Mouse (Mus musculus): ENCODE results near the gene Pou3f1. TPM values are rescaled to one million over a fixed set of nuclear protein-coding genes. Genes with fewer than 3 reads are reported as not detected.

Gene Pou3f1
- total and polyA plus RNA-seq, 2 experiments from 2014 or later, result 4.8 to 6.3 TPM

DNA sequence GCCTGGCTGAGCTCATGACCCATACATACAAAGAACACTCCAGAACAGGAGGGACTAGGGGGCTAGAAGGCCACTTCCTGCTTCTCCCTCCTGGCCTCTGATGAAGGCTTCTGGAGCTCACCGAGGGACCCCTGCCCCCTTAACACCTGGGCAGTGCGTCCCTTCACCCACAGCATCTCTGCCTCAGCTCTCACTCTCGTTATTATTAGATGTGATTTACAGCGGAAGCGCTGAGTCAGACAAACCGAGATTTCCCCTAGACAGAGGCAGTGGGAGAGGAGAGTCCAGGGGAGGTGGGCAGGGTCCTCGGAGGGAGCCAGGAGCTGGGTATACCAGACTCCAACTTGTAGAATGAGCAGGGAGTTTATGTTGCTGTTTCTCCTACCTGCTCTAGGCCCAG lies 15.0 kb downstream of the Pou3f1 start:
- no peak for TF ChIP-seq CTCF (IDR thresholded peaks at IDR 0.05; ENCODE audit: low read depth)
- DNase-seq (ENCODE audit: low spot score), result no peak
- no peak overlapping the region for H3K27ac ChIP-seq

DNA sequence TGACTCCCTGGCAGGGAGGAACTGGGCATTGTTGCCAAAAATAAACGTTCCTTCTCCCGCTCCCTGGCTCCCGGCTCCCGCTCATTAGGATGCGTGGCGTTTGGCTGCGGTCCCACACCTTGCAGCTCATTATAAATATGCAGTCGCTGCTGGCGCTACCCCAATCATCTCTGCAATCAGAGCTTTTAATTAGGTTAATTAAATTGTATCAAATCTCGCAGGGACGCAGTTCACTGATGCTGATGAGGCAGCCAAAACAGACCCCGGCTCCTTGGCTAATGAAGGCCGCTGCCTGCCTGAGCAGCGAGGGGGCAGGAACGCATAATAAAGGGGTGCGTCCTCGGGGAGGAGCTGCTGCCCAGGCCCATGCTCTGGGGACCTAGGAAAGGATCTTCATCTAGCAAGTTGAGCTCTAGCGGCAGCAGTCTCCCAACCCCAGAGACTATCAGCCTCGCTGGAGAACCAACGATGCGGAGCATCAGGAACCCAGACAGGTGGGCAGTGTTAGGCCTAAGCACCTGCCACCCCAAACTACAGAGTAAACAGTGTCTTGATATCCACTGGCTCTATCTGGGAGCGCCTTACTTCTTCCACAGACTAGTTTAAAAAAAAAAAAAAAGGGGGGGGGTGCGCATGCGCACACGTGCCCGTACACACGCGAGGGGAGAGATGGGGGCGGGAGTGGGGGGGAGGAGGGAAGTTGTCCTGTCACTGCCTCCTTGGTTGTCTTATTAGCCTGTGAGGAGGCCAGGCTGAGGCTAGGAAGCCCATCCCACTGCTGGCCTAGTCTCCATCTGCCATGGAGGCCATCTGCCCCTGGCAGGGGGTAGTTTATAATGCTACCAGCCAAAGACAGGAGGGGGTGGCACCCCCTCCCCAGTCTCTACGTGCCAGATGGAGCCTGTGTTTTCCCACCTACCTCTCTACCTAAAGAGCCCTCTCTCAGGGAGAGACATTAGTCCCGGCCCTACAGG lies 16.0 kb downstream of the Pou3f1 start:
- 2% methylated on average over 27 of the region's 31 CpGs for WGBS
- Histone ChIP-seq H3K36me3 (ENCODE audit: insufficient read depth, low read length) (peaks cover under 1% of the 10 kb centered on the region; the same call in 1 of the 2 replicates), H3K4me3 (ENCODE audit: low read length) (peak overlapping the region; percentile 23), H3K4me2 (ENCODE audit: low read depth, low read length) (peak overlapping the region; percentile 57), H3K4me1 (ENCODE audit: insufficient read depth, low read length) (peaks cover 11% of the 10 kb centered on the region), H3K9me3 (ENCODE audit: low read length) (no peaks in the 10 kb centered on the region), H3K27me3 (ENCODE audit: insufficient read depth, low read length) (peaks cover 3% of the 10 kb centered on the region; the same call in 1 of the 2 replicates), H3K27ac (no peak overlapping the region), H3K9ac (replicated peaks; ENCODE audit: low read length) (peak overlapping the region; percentile 37; the same call in 1 of the 2 replicates)
- ATAC-seq, result peak; percentile 48
- peak; percentile 44; the same call in 1 of the 2 replicates for TF ChIP-seq CTCF (IDR thresholded peaks at IDR 0.05; ENCODE audit: low read depth)
- peak; percentile 85 for DNase-seq (ENCODE audit: low spot score)

More for the DNA sequence above, 15.0 kb downstream of the Pou3f1 start:
- H3K9me3 ChIP-seq (ENCODE audit: low read length), result no peaks in the 10 kb centered on the region
- H3K9ac ChIP-seq (replicated peaks; ENCODE audit: low read length), result no peak overlapping the region
- H3K36me3 ChIP-seq (ENCODE audit: insufficient read depth, low read length), result no peaks in the 10 kb centered on the region
- ATAC-seq, result no peak
- WGBS, result 30% methylated on average over 7 of the region's 7 CpGs
- H3K4me3 ChIP-seq (ENCODE audit: low read length), result no peak overlapping the region
- H3K4me2 ChIP-seq (ENCODE audit: low read depth, low read length), result peak overlapping the region; percentile 57
- peaks cover 13% of the 10 kb centered on the region; the same call in 1 of the 2 replicates for H3K27me3 ChIP-seq (ENCODE audit: insufficient read depth, low read length)
- H3K4me1 ChIP-seq (ENCODE audit: insufficient read depth, low read length), result peaks cover 11% of the 10 kb centered on the region

DNA sequence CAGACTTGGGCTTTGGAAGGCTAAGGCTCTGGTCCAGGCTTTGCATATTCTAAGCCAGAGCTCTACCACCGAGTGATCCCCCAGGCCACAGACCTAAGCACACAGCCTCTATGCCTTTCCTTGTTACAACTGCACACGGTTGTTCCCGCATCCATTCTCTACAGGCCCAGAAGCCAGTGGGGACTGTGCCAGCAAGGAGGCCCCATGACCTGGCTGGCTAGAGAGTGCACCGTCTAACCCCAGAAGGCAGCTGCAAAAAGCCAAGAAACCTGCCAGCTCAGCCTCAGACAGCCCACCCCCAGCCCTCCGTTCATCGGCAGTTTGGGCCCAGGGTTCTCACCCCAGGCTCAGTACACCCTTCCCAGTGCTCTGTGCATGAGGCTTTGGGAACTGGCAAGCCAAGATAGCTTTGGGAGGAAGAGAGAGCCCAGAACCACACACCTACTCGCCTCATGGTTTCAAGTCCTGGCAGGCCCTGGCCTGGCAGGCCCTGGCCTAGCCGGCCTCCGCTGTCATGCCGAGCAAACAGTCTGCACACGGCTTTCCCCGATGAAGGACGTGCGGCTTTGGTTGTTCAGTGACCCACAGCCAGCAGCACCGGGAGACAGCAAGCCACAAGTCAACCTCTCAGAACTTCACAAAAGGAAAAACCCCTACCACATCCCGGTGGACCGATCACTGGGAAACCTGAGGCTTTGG lies 17.9 kb downstream of the Pou3f1 start:
- WGBS, result 33% methylated on average over 17 of the region's 17 CpGs
- Histone ChIP-seq H3K27ac (no peak overlapping the region), H3K4me1 (ENCODE audit: insufficient read depth, low read length) (peaks cover 11% of the 10 kb centered on the region), H3K4me3 (ENCODE audit: low read length) (no peak overlapping the region), H3K9me3 (ENCODE audit: low read length) (no peaks in the 10 kb centered on the region), H3K27me3 (ENCODE audit: insufficient read depth, low read length) (no peaks in the 10 kb centered on the region), H3K9ac (replicated peaks; ENCODE audit: low read length) (no peak overlapping the region), H3K36me3 (ENCODE audit: insufficient read depth, low read length) (peaks cover 17% of the 10 kb centered on the region; the same call in 1 of the 2 replicates), H3K4me2 (ENCODE audit: low read depth, low read length) (no peak overlapping the region)
- DNase-seq (ENCODE audit: low spot score) (no peak), ATAC-seq (0 out of 2 replicates have a peak, but pooled peaks have one; percentile 17)
- no peak for TF ChIP-seq CTCF (IDR thresholded peaks at IDR 0.05; ENCODE audit: low read depth)

DNA sequence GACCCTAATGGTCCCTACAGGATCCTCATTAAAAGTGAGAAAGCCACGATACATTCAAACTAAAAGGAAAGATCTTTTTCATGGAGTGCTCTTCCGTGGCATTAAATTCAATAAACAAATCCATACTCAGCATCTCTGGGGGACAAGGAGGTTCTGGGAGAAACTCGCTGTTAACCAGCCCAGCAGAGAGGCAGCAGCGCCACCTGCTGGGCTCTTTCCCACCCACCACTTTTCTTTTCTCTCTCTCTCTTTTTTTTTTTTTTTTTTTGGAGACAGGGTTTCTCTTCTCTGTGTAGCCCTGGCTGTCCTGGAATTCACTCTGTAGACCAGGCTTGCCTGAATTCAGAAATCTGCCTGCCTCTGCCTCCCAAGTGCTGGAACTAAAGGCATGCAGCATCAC lies 18.4 kb downstream of the Pou3f1 start:
- no peak overlapping the region for H3K4me2 ChIP-seq (ENCODE audit: low read depth, low read length)
- no peak overlapping the region for H3K27ac ChIP-seq
- TF ChIP-seq CTCF (IDR thresholded peaks at IDR 0.05; ENCODE audit: low read depth), result peak; percentile 89
- peaks cover 20% of the 10 kb centered on the region; the same call in 1 of the 2 replicates for H3K36me3 ChIP-seq (ENCODE audit: insufficient read depth, low read length)
- H3K9ac ChIP-seq (replicated peaks; ENCODE audit: low read length), result no peak overlapping the region
- WGBS, result 3% methylated on average over 4 of the region's 4 CpGs
- H3K4me1 ChIP-seq (ENCODE audit: insufficient read depth, low read length), result peaks cover 11% of the 10 kb centered on the region
- no peaks in the 10 kb centered on the region for H3K27me3 ChIP-seq (ENCODE audit: insufficient read depth, low read length)
- H3K4me3 ChIP-seq (ENCODE audit: low read length), result no peak overlapping the region
- DNase-seq (ENCODE audit: low spot score), result peak; percentile 92
- ATAC-seq, result 0 out of 2 replicates have a peak, but pooled peaks have one; percentile 21
- no peaks in the 10 kb centered on the region for H3K9me3 ChIP-seq (ENCODE audit: low read length)

DNA sequence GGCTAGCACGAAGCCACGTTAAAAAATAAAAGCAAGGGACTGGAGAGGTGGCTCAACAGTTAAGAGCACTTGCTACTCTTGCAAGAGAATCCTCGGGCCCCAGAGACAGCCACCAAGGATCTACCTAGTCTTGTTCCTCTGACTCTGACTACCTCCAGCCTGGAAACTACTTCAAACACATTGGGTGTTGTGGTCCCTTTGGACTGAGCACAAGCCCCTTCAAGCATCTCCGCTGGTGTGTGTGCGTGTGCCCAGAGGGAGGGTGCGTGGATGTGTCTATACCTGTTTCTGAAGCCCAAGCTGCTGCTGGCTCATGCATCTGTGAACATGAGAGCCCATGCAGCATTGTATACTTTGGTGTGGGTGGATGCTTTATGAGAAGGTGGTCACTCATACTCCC lies 19.4 kb downstream of the Pou3f1 start:
- no peak overlapping the region for H3K4me2 ChIP-seq (ENCODE audit: low read depth, low read length)
- H3K9me3 ChIP-seq (ENCODE audit: low read length), result no peaks in the 10 kb centered on the region
- H3K27ac ChIP-seq, result no peak overlapping the region
- 90% methylated on average over 6 of the region's 6 CpGs for WGBS
- H3K27me3 ChIP-seq (ENCODE audit: insufficient read depth, low read length), result no peaks in the 10 kb centered on the region
- no peak for TF ChIP-seq CTCF (IDR thresholded peaks at IDR 0.05; ENCODE audit: low read depth)
- H3K36me3 ChIP-seq (ENCODE audit: insufficient read depth, low read length), result peaks cover 28% of the 10 kb centered on the region
- no peak overlapping the region for H3K9ac ChIP-seq (replicated peaks; ENCODE audit: low read length)
- ATAC-seq, result no peak
- peaks cover 11% of the 10 kb centered on the region for H3K4me1 ChIP-seq (ENCODE audit: insufficient read depth, low read length)
- DNase-seq (ENCODE audit: low spot score), result no peak
- no peak overlapping the region for H3K4me3 ChIP-seq (ENCODE audit: low read length)

DNA sequence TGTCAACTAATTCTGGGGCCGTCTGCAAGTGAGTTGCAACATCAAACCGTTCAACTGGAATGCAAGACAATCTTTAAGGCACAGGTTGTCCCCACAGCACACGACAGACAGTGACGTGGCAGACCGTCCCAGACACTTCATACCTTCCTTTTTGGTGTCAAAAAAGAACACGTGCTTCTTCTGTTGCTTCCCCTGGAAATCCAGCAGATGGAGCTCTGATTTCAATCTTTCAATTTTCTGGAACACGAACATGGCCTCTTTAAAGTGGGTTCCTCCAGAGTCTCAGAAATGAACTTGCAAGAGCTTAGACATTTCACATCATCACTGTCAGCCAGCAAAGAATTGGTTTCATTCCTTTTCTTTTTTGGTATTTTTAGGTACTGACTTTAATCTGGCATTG lies 25.7 kb downstream of the Pou3f1 start:
- Histone ChIP-seq H3K27ac (no peak overlapping the region), H3K4me3 (ENCODE audit: low read length) (no peak overlapping the region), H3K9me3 (ENCODE audit: low read length) (no peaks in the 10 kb centered on the region), H3K4me2 (ENCODE audit: low read depth, low read length) (no peak overlapping the region), H3K27me3 (ENCODE audit: insufficient read depth, low read length) (no peaks in the 10 kb centered on the region), H3K9ac (replicated peaks; ENCODE audit: low read length) (no peak overlapping the region), H3K36me3 (ENCODE audit: insufficient read depth, low read length) (peaks cover 45% of the 10 kb centered on the region), H3K4me1 (ENCODE audit: insufficient read depth, low read length) (no peaks in the 10 kb centered on the region)
- peak; percentile 65 for TF ChIP-seq CTCF (IDR thresholded peaks at IDR 0.05; ENCODE audit: low read depth)
- 56% methylated on average over 7 of the region's 7 CpGs for WGBS
- ATAC-seq (peak; percentile 21; the same call in 1 of the 2 replicates), DNase-seq (ENCODE audit: low spot score) (peak; percentile 57)

Data from hindbrain, postnatal 0 days (tissue).